Mouse (Mus musculus) midbrain, embryonic 12.5 days (tissue): ENCODE measurements around the gene Irgm1. TPM values are rescaled to one million over a fixed set of nuclear protein-coding genes. Genes with fewer than 3 reads are reported as not detected.
"Not testable (repeated sequence)": the region's sequence is repeated elsewhere in the genome, so short reads cannot be mapped to it uniquely, and the experiment has no call there.

ENCODE experiments used
- ATAC-seq: fragments of 200-750 bp; cut with Nextera tagmentation; 2 replicates; pipeline ENCODE4 v1.8.0; 2017; ENCODE audit warnings: low read depth, moderate TSS enrichment, moderate library complexity; ENCODE audit not compliant: low FRiP score
- H3K27ac ChIP-seq: fragments of 300-500 bp; sonication (generic); replicated peaks from 2 replicates; pipeline ENCODE4 v1.5.1; 2016; ENCODE audit warnings: mild to moderate bottlenecking
- H3K27me3 ChIP-seq: fragments of 300-500 bp; sonication (generic); 2 replicates; pipeline ENCODE4 v1.6.1; 2016; ENCODE audit warnings: mild to moderate bottlenecking
- H3K36me3 ChIP-seq: fragments of 300-500 bp; sonication (generic); 2 replicates; pipeline ENCODE4 v1.6.1; 2016
- H3K4me1 ChIP-seq: fragments of 300-500 bp; sonication (generic); 2 replicates; pipeline ENCODE4 v1.6.1; 2016
- H3K4me2 ChIP-seq: fragments of 300-500 bp; sonication (generic); replicated peaks from 2 replicates; pipeline ENCODE4 v1.6.1; 2016; ENCODE audit warnings: mild to moderate bottlenecking, moderate library complexity
- H3K4me3 ChIP-seq: fragments of 300-500 bp; sonication (generic); 2 replicates; pipeline ENCODE4 v1.5.1; 2016; ENCODE audit warnings: mild to moderate bottlenecking
- H3K9ac ChIP-seq: fragments of 300-500 bp; sonication (generic); replicated peaks from 2 replicates; pipeline ENCODE4 v1.6.1; 2016; ENCODE audit warnings: mild to moderate bottlenecking, moderate library complexity
- H3K9me3 ChIP-seq: fragments of 300-500 bp; sonication (generic); 2 replicates; pipeline ENCODE4 v1.6.1; 2016; ENCODE audit warnings: mild to moderate bottlenecking
- WGBS: fragments of 180-500 bp; shearing (Covaris S2); methylation state at CpG from one replicate; pipeline ENCODE4 v1.1.7; 2016; 5-methylcytosine and 5-hydroxymethylcytosine counted together
- polyA plus RNA-seq: library from polyadenylated mRNA; unstranded; fragments of >200 nt; fragmentation: Nextera tagmentation; extraction: Ambion mirVana; gene quantifications from 2 replicates; pipeline ENCODE4 v1.2.1, GENCODE M21; 2016

The Irgm1 gene
- polyA plus RNA-seq, 1 experiment from 2014 or later = 2.4 TPM

- Histone ChIP-seq H3K36me3 (no peaks in the 10 kb centered on the region), H3K9ac (peak overlapping the region; percentile 53), H3K4me3 (peak overlapping the region; percentile 61), H3K27me3 (peaks cover 36% of the 10 kb centered on the region), H3K4me2 (peak overlapping the region; percentile 95), H3K4me1 (peaks cover 26% of the 10 kb centered on the region), H3K27ac (0 out of 2 replicates have a peak overlapping the region, but pooled peaks have one; percentile 39), H3K9me3 (no peaks in the 10 kb centered on the region)
- whole genome bisulfite sequencing = 8% methylated on average over 23 of the region's 23 CpGs
- ATAC-seq = peak; percentile 20
Observed at GRCm38 (mm10) chr11:48852624-48853473, 18.6 kb downstream of the Irgm1 start.

- peaks cover 23% of the 10 kb centered on the region for H3K4me1 ChIP-seq
- no peak overlapping the region for H3K27ac ChIP-seq
- ATAC-seq = no peak
- no peaks in the 10 kb centered on the region for H3K9me3 ChIP-seq
- H3K4me3 ChIP-seq = no peak overlapping the region
- no peaks in the 10 kb centered on the region for H3K36me3 ChIP-seq
- peak overlapping the region; percentile 95; the same call in 1 of the 2 replicates for H3K4me2 ChIP-seq
- H3K27me3 ChIP-seq = peaks cover 39% of the 10 kb centered on the region
- WGBS = 77% methylated on average over 4 of the region's 4 CpGs
- H3K9ac ChIP-seq = no peak overlapping the region
Observed at GRCm38 (mm10) chr11:48852190-48852589, 19.3 kb downstream of the Irgm1 start.

DNA sequence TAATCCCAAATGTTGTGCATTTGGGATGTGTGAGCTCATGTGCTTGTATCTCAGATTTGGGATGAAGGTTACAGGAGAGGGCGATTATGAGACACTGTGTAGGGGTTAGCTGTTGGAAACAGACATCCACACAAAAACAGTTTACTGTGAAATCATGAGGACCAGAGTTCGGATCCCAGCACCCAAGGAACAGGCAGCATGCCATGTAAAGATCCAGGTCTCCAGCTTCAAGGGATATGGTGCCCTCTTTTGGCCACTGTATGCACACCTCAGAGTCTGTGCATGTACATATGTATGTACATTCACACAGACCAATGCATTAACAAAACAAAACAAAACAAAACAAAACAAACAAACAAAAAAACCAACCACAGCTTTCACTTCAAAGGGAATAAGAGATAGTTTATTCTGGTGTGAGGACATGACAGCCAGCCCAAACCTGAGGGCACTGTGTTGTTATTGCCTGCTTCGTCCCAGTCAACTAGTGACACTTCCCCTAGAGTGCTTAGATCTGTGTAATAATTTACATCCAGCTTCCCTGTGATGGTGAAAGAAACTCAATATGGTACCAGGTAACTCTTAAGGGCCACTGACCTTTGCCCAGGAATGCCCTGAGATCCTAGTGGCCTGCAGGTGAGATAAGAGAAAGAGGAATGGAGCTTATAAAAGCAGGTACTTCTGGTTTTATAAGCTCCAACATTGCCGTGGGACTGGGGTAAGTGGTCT is 20.1 kb downstream of the Irgm1 start:
- WGBS = 83% methylated on average over 4 of the region's 4 CpGs
- peaks cover 23% of the 10 kb centered on the region for H3K4me1 ChIP-seq
- H3K9me3 ChIP-seq = no peaks in the 10 kb centered on the region
- ATAC-seq = no peak
- peaks cover 39% of the 10 kb centered on the region for H3K27me3 ChIP-seq
- no peak overlapping the region for H3K9ac ChIP-seq
- H3K36me3 ChIP-seq = no peaks in the 10 kb centered on the region
- H3K27ac ChIP-seq = no peak overlapping the region
- H3K4me3 ChIP-seq = no peak overlapping the region
- H3K4me2 ChIP-seq = no peak overlapping the region

DNA sequence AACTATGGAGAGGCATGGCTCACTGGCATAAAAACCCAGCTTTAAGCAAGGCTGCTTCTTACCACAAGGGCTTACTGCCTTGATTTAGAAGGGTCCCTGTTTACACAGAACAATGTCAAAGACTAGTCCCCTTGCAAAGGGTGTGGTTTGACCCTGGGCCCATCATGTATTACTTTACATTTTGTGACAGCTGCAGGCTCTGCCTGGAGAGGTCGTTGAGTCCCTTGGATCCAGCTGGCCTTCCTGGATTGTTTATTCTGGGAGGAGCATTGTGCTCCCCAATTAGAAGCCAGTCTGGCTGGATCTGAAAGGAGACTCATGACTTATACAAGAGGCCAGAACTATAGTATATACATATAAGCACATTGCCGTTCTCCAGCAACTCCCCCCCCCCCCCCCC is 21.2 kb downstream of the Irgm1 start:
- no peak overlapping the region for H3K27ac ChIP-seq
- 59% methylated on average over 2 of the region's 2 CpGs for WGBS
- peaks cover 40% of the 10 kb centered on the region for H3K27me3 ChIP-seq

DNA sequence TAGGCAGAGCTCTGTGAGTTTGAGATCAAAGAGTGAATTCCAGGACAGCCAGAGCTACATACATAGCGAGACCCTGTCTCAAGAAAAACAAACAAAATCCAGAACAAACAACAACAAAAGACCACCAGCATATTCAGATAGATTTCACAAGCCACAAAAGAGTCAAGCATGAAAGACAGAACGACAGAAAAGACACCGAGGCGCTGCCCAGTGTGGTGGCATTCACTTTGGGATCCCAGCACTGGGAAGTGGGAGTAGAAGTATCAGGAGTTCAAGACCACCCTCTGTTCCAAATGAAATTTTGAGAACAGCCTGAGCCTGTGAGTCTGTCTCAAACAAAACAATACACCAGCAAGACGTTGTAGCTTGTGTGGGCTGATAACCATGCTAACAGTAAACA is 24.6 kb downstream of the Irgm1 start:
- WGBS = 68% methylated on average over 5 of the region's 5 CpGs
- Histone ChIP-seq H3K36me3 (no peaks in the 10 kb centered on the region), H3K27me3 (peaks cover 51% of the 10 kb centered on the region), H3K9me3 (no peaks in the 10 kb centered on the region), H3K4me3 (no peak overlapping the region), H3K4me2 (no peak overlapping the region), H3K4me1 (no peaks in the 10 kb centered on the region), H3K9ac (no peak overlapping the region), H3K27ac (no peak overlapping the region)
- no peak for ATAC-seq

More for the DNA sequence above, 21.2 kb downstream of the Irgm1 start:
- Histone ChIP-seq H3K36me3 (no peaks in the 10 kb centered on the region), H3K9me3 (no peaks in the 10 kb centered on the region), H3K4me2 (no peak overlapping the region), H3K4me1 (peaks cover 23% of the 10 kb centered on the region), H3K9ac (no peak overlapping the region), H3K4me3 (no peak overlapping the region)
- ATAC-seq = no peak

GRCm38 (mm10) chr11:48846362-48846761 is 25.1 kb downstream of the Irgm1 start:
- H3K36me3 ChIP-seq, H3K9ac ChIP-seq, H3K4me1 ChIP-seq, H3K4me2 ChIP-seq, ATAC-seq, H3K4me3 ChIP-seq, H3K9me3 ChIP-seq, H3K27ac ChIP-seq: not testable (repeated sequence)
- 86% methylated on average over 2 of the region's 2 CpGs for WGBS
- H3K27me3 ChIP-seq = peaks cover 48% of the 10 kb centered on the region

GRCm38 (mm10) chr11:48845244-48845815 is 26.2 kb downstream of the Irgm1 start:
- Histone ChIP-seq H3K9me3 (no peaks in the 10 kb centered on the region), H3K36me3 (no peaks in the 10 kb centered on the region), H3K4me1 (no peaks in the 10 kb centered on the region), H3K27ac (no peak overlapping the region), H3K27me3 (peaks cover 51% of the 10 kb centered on the region), H3K4me3 (no peak overlapping the region), H3K4me2 (no peak overlapping the region), H3K9ac (no peak overlapping the region)
- WGBS = 41% methylated on average over 13 of the region's 13 CpGs
- no peak for ATAC-seq

DNA sequence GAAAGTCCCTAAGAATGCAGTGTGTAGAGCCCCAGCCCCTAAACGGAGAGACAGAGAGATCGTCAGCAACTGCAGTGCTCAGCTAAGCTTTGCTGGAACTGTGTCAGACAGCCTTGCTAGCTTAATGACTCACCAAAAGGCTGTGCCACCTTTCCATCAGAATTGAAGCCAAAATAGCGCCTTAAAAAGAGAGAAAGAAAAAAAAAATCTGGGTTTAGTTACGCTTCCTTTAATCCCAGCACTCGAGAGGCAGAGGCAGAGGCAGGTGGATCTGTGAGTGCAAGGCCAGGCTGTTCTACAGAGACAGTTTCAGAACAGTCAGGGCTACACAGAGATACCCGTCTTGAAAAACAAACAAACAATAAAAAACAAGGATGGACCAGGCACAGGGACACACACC is 27.2 kb downstream of the Irgm1 start:
- Histone ChIP-seq H3K4me2 (no peak overlapping the region), H3K36me3 (no peaks in the 10 kb centered on the region), H3K4me3 (no peak overlapping the region), H3K27ac (no peak overlapping the region), H3K9me3 (no peaks in the 10 kb centered on the region), H3K27me3 (peaks cover 51% of the 10 kb centered on the region), H3K9ac (no peak overlapping the region), H3K4me1 (no peaks in the 10 kb centered on the region)
- ATAC-seq = no peak
- 54% methylated on average over 6 of the region's 6 CpGs for WGBS

DNA sequence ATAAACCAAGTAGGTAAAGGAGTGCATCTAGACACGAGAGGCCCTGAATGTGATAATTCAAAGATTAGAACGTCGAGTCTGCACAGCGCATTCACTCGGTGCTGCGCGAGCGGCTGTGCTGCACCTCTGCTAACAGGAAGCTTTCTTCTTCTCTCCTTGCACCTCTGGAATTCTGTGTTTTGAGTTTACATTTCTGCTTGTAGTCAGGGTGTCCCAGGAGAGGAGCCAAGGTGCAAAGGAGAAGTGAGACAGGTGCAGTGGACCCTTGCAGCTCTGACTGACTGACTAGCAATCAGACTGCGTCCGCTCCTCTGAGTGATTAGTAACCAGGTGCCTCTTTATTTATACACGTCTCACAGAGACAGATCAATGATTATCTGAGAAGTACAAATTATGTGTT is 28.3 kb downstream of the Irgm1 start:
- peaks cover 54% of the 10 kb centered on the region for H3K27me3 ChIP-seq
- H3K36me3 ChIP-seq = no peaks in the 10 kb centered on the region
- H3K4me2 ChIP-seq = no peak overlapping the region
- peaks cover 6% of the 10 kb centered on the region; the same call in 1 of the 2 replicates for H3K4me1 ChIP-seq
- H3K27ac ChIP-seq = no peak overlapping the region
- no peak for ATAC-seq
- H3K9ac ChIP-seq = no peak overlapping the region
- no peak overlapping the region for H3K4me3 ChIP-seq
- 85% methylated on average over 11 of the region's 11 CpGs for WGBS
- no peaks in the 10 kb centered on the region for H3K9me3 ChIP-seq

DNA sequence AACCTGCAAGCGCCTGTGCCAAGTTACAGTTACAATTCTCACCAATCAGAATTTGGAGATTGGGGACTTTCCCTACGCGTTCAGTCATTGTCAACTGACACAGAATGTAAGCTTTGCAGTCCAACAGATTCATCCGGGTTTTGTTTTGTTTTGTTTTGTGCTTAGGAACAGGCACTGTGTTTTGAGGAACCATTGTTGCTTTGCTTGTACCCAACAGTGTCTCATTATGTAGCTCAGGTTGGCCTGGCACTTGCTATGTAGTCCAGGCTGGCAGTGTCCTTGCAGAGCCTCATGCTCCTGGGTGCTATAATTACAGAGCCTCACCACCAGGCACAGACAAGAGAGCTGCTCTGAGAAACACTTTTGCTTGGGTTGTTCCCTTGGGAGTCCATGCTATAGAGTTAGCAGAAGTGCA is 29.1 kb downstream of the Irgm1 start:
- no peak overlapping the region for H3K9ac ChIP-seq
- peaks cover 47% of the 10 kb centered on the region for H3K27me3 ChIP-seq
- no peaks in the 10 kb centered on the region for H3K36me3 ChIP-seq
- no peak for ATAC-seq
- no peak overlapping the region for H3K27ac ChIP-seq
- peaks cover 8% of the 10 kb centered on the region; the same call in 1 of the 2 replicates for H3K4me1 ChIP-seq
- no peak overlapping the region for H3K4me2 ChIP-seq
- no peak overlapping the region for H3K4me3 ChIP-seq
- 81% methylated on average over 4 of the region's 4 CpGs for whole genome bisulfite sequencing
- H3K9me3 ChIP-seq = no peaks in the 10 kb centered on the region

DNA sequence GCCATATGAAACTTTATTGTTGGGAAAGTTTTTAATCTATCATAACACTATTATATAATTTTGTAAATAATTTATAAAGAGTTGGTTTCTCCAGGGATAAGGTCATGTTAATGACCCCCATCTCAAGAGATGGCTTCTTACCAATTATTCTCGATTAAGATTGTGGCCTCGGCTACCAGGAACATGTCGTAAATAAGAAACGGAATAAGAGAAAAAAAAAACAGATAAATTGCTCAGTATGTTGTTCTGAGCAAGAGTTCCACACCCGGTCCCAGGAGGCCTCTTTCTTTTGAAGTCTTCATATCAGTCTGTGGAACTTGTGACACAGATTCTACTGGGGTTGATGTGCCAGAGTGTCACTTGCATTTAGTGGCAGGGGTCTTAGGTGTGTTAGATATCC is 30.3 kb downstream of the Irgm1 start:
- no peak for ATAC-seq
- Histone ChIP-seq H3K27ac (no peak overlapping the region), H3K4me2 (no peak overlapping the region), H3K36me3 (no peaks in the 10 kb centered on the region), H3K9me3 (no peaks in the 10 kb centered on the region), H3K9ac (no peak overlapping the region), H3K4me3 (no peak overlapping the region), H3K4me1 (peaks cover 11% of the 10 kb centered on the region; the same call in 1 of the 2 replicates), H3K27me3 (peaks cover 57% of the 10 kb centered on the region)
- WGBS = 91% methylated on average over 5 of the region's 5 CpGs

- peaks cover 60% of the 10 kb centered on the region for H3K27me3 ChIP-seq
- no peaks in the 10 kb centered on the region for H3K36me3 ChIP-seq
- no peak for ATAC-seq
- no peak overlapping the region for H3K4me2 ChIP-seq
- no peaks in the 10 kb centered on the region for H3K9me3 ChIP-seq
- H3K27ac ChIP-seq = no peak overlapping the region
- no peak overlapping the region for H3K9ac ChIP-seq
- no peak overlapping the region for H3K4me3 ChIP-seq
- H3K4me1 ChIP-seq = peaks cover 11% of the 10 kb centered on the region; the same call in 1 of the 2 replicates
Observed at GRCm38 (mm10) chr11:48840805-48841204, 30.7 kb downstream of the Irgm1 start.
